Mouse (Mus musculus) heart, adult 2 months (tissue): ENCODE data around the gene Gfm2. TPM values are rescaled to one million over a fixed set of nuclear protein-coding genes. Genes with fewer than 3 reads are reported as not detected.

Source experiments
- DNase-seq, 2 experiments: peaks; one replicate each; pipeline ENCODE4 v3.0.0; 2021
- H3K27ac ChIP-seq: fragments of 200-600 bp; 2 replicates; pipeline ENCODE4 v1.8.1; 2022
- H3K27me3 ChIP-seq: fragments of 200-500 bp; 2 replicates; pipeline ENCODE4 v1.6.1; 2012; ENCODE audit warnings: mild to moderate bottlenecking, low read length, inconsistent platforms, mixed read lengths; ENCODE audit not compliant: control insufficient read depth, insufficient read depth
- H3K36me3 ChIP-seq: fragments of 200-500 bp; 2 replicates; pipeline ENCODE4 v1.6.1; 2012; ENCODE audit warnings: low read length, inconsistent platforms; ENCODE audit not compliant: control insufficient read depth, insufficient read depth
- H3K4me1 ChIP-seq: fragments of 200-500 bp; 2 replicates; pipeline ENCODE4 v1.6.1; 2011; ENCODE audit warnings: low read length; ENCODE audit not compliant: control insufficient read depth, insufficient read depth
- H3K4me3 ChIP-seq: fragments of 200-600 bp; 2 replicates; pipeline ENCODE4 v1.8.1; 2022
- H3K79me2 ChIP-seq: fragments of 200-500 bp; replicated peaks from 2 replicates; pipeline ENCODE4 v1.6.1; 2012; ENCODE audit warnings: mild to moderate bottlenecking, inconsistent platforms, low read length, moderate library complexity, mixed read lengths; ENCODE audit not compliant: control insufficient read depth, insufficient read depth
- H3K9ac ChIP-seq: fragments of 200-500 bp; 2 replicates; pipeline ENCODE4 v1.6.1; 2012; ENCODE audit warnings: low read depth, mild to moderate bottlenecking, control low read depth, inconsistent platforms, low read length, mixed read lengths
- CTCF ChIP-seq: fragments of 200-600 bp; IDR thresholded peaks from 2 replicates; pipeline ENCODE4 v1.8.1; 2022; ENCODE audit warnings: antibody characterized with exemption, mild to moderate bottlenecking, moderate library complexity
- EP300 ChIP-seq: fragments of 200-500 bp; IDR thresholded peaks from 2 replicates; pipeline ENCODE4 v1.6.1; 2011; ENCODE audit warnings: low read depth, low read length, control low read depth; ENCODE audit not compliant: insufficient read depth
- POLR2A ChIP-seq: fragments of 200-500 bp; IDR thresholded peaks from 2 replicates; pipeline ENCODE4 v1.6.1; 2011; ENCODE audit warnings: mild to moderate bottlenecking, low read depth, low read length, control low read depth; ENCODE audit not compliant: insufficient read depth
- WGBS: fragments of 180-500 bp; shearing (Covaris S2); methylation state at CpG from one replicate; pipeline ENCODE4 v1.1.7; 2018; 5-methylcytosine and 5-hydroxymethylcytosine counted together
- intact Hi-C: fragments of 180-260 bp; cut with DNase I; formaldehyde crosslinking; loops from one replicate; pipeline ENCODE4 v1.15.1; 2025
- polyA plus RNA-seq: library from polyadenylated mRNA; depleted of rRNA; stranded (reverse); fragments of >200 nt; gene quantifications from 2 replicates; pipeline ENCODE4 v1.2.3, GENCODE M21; 2012
- total RNA-seq, 2 experiments: library from RNA; stranded (reverse); gene quantifications; 2 replicates each; pipeline ENCODE4 v1.2.3; 2021

The Gfm2 gene
- total and polyA plus RNA-seq, 3 experiments: 27.9 to 54.7 (median 43.0) TPM

- no peak for TF ChIP-seq CTCF
- TF ChIP-seq POLR2A: no peak
- no peak for TF ChIP-seq EP300
- Histone ChIP-seq H3K27me3 (no peaks in the 10 kb centered on the region), H3K4me1 (no peaks in the 10 kb centered on the region), H3K4me3 (no peak overlapping the region), H3K36me3 (no peaks in the 10 kb centered on the region), H3K79me2 (no peaks in the 10 kb centered on the region), H3K9ac (no peak overlapping the region), H3K27ac (no peak overlapping the region)
- 71% methylated on average over 5 of the region's 5 CpGs for WGBS
- intact Hi-C loops: no loop called here
- DNase-seq: no peak
Observed at GRCm38 (mm10) chr13:97216196-97216595, 78.5 kb downstream of the Gfm2 start.

DNA sequence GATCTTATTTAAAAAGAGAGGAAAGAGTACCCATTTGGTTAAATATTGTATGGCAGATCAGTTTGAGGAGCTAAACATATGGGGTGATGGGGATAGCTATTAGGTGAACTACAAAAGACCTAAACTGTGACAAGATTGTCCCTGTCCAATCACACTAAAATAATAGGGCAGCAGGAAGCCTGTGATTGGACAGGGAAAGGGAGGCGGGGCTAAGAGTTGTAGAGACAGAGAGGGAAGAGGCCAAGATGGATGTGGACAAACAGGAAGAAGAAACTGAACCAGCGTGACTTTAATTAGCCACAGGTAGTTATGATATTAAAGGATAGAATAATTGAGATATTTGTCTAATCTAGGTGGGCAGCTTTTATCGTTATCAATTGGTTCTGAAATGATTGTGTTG lies 82.3 kb downstream of the Gfm2 start:
- no peak overlapping the region for H3K4me3 ChIP-seq
- intact Hi-C loops: no loop called here
- TF ChIP-seq CTCF (no peak), POLR2A (no peak), EP300 (no peak)
- WGBS: 77% methylated on average over 3 of the region's 3 CpGs
- no peak overlapping the region for H3K27ac ChIP-seq
- H3K27me3 ChIP-seq: no peaks in the 10 kb centered on the region
- no peaks in the 10 kb centered on the region for H3K36me3 ChIP-seq
- no peak for DNase-seq
- H3K79me2 ChIP-seq: no peaks in the 10 kb centered on the region
- no peaks in the 10 kb centered on the region for H3K4me1 ChIP-seq
- no peak overlapping the region for H3K9ac ChIP-seq

GRCm38 (mm10) chr13:97223856-97224255 lies 86.1 kb downstream of the Gfm2 start:
- H3K9ac ChIP-seq: no peak overlapping the region
- no peaks in the 10 kb centered on the region for H3K36me3 ChIP-seq
- WGBS: 82% methylated on average over 8 of the region's 8 CpGs
- H3K79me2 ChIP-seq: no peaks in the 10 kb centered on the region
- no peak for DNase-seq
- TF ChIP-seq POLR2A (no peak), CTCF (no peak), EP300 (no peak)
- no peak overlapping the region for H3K27ac ChIP-seq
- intact Hi-C loops: no loop called here
- H3K4me3 ChIP-seq: no peak overlapping the region
- H3K4me1 ChIP-seq: no peaks in the 10 kb centered on the region
- H3K27me3 ChIP-seq: no peaks in the 10 kb centered on the region

DNA sequence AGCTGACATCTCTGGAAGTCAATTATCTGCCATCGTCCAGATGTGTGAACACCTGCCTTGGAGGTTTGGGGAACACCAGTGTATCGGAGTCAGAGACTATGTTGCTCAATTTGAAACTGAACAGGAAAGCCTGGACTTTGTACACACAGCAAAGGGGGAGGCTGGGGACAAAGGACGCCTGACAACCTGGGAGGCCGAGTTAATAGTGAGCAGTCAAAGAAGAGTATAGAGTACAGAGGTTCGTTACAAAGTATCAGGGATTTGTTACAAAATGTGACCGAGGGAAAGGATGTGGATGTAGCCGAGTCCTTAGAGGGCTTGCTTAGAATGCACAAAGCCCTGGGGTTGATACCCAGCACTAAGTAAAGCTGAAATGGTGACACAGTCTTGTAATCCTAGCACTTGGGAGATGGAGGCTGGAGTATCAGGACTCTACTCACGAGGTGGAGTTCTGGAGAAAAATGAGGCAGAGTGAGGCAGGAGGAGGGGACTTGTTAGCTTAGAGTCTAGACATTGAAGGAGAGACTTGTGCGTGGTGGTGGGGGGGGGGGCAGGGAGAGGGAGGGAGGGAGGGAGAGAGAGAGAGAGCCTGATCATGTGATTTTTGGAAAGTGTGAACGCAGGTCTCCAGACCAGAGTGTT lies 86.7 kb downstream of the Gfm2 start:
- intact Hi-C loops: no loop called here
- H3K27me3 ChIP-seq: no peaks in the 10 kb centered on the region
- no peak for DNase-seq
- TF ChIP-seq EP300 (no peak), CTCF (no peak), POLR2A (no peak)
- no peaks in the 10 kb centered on the region for H3K36me3 ChIP-seq
- no peaks in the 10 kb centered on the region for H3K4me1 ChIP-seq
- H3K27ac ChIP-seq: no peak overlapping the region
- WGBS: 72% methylated on average over 10 of the region's 10 CpGs
- no peak overlapping the region for H3K9ac ChIP-seq
- no peak overlapping the region for H3K4me3 ChIP-seq
- H3K79me2 ChIP-seq: no peaks in the 10 kb centered on the region

DNA sequence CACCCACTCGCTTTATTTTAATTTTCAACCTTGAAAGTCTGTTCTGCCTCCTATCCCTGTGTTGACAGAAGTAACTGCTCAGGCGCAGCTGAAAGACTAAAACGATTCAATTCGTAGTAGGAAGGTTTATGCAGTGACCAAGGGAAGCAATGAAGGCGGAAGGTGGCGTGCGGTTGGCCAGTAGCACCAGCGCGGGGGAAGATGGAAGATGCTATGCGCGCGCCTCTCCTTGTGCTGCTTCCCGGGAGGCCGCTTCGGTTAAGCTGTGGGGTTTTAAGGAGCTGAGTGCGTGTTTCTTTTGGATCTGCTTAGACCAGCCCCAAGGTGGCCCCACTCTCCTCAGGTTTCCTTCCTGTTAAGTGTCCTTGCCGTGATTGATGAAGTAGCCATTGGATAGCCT lies 87.4 kb downstream of the Gfm2 start:
- no peaks in the 10 kb centered on the region for H3K79me2 ChIP-seq
- no peak overlapping the region for H3K4me3 ChIP-seq
- no peak overlapping the region for H3K9ac ChIP-seq
- 66% methylated on average over 17 of the region's 17 CpGs for WGBS
- TF ChIP-seq EP300 (no peak), CTCF (no peak), POLR2A (no peak)
- no peak for DNase-seq
- intact Hi-C loops: no loop called here
- H3K27me3 ChIP-seq: no peaks in the 10 kb centered on the region
- no peaks in the 10 kb centered on the region for H3K36me3 ChIP-seq
- no peaks in the 10 kb centered on the region for H3K4me1 ChIP-seq
- H3K27ac ChIP-seq: no peak overlapping the region

DNA sequence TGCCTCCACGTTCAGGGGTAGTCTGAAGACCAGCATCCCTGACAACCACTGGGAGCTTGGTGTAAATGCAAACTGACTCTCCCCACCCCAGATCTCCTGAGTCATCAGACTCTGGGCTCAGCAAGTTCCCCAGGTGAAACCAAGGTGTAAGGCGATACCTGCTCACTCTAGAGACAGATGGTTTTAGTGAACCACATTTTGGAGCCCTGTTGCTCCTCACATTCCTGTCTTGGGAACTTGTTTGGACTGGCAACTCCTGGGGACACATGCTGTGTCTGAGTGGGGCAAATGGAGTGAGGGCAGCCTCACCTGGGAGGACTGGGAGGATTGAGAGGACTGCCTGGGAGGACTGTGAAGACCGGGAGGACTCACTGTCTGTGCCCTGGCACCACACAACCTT lies 90.1 kb downstream of the Gfm2 start:
- Histone ChIP-seq H3K9ac (no peak overlapping the region), H3K4me3 (no peak overlapping the region), H3K79me2 (no peaks in the 10 kb centered on the region), H3K4me1 (no peaks in the 10 kb centered on the region), H3K36me3 (no peaks in the 10 kb centered on the region), H3K27ac (no peak overlapping the region), H3K27me3 (no peaks in the 10 kb centered on the region)
- DNase-seq: no peak
- intact Hi-C loops: no loop called here
- 88% methylated on average over 3 of the region's 3 CpGs for WGBS
- TF ChIP-seq CTCF (no peak), EP300 (no peak), POLR2A (no peak)
